Mouse (Mus musculus) lung, embryonic 14.5 days (tissue): Measurements from ENCODE around the gene Map3k12. TPM values are rescaled to one million over a fixed set of nuclear protein-coding genes. Genes with fewer than 3 reads are reported as not detected.

Experiments used
- ATAC-seq: fragments of 200-750 bp; cut with Nextera tagmentation; 2 replicates; pipeline ENCODE4 v1.8.0; 2017; ENCODE audit warnings: mild to moderate bottlenecking, moderate TSS enrichment, moderate library complexity; ENCODE audit not compliant: insufficient read depth
- DNase-seq: peaks from one replicate; pipeline ENCODE4 v3.0.0-alpha.2; 2015
- H3K27ac ChIP-seq: fragments of 300-500 bp; sonication (generic); 2 replicates; pipeline ENCODE4 v1.5.1; 2014; ENCODE audit warnings: low read depth, mild to moderate bottlenecking, moderate library complexity
- H3K27me3 ChIP-seq: fragments of 300-500 bp; sonication (generic); 2 replicates; pipeline ENCODE4 v1.6.1; 2014; ENCODE audit warnings: low read length, control low read depth; ENCODE audit not compliant: insufficient read depth
- H3K36me3 ChIP-seq: fragments of 300-500 bp; sonication (generic); 2 replicates; pipeline ENCODE4 v1.6.1; 2014; ENCODE audit warnings: control low read depth; ENCODE audit not compliant: insufficient read depth
- H3K4me1 ChIP-seq: fragments of 300-500 bp; sonication (generic); 2 replicates; pipeline ENCODE4 v1.6.1; 2014; ENCODE audit warnings: antibody characterized with exemption, control low read depth; ENCODE audit not compliant: insufficient read depth
- H3K4me2 ChIP-seq: fragments of 300-500 bp; sonication (generic); 2 replicates; pipeline ENCODE4 v1.6.1; 2014; ENCODE audit warnings: mild to moderate bottlenecking
- H3K4me3 ChIP-seq: fragments of 300-500 bp; sonication (generic); 2 replicates; pipeline ENCODE4 v1.5.1; 2014; ENCODE audit warnings: low read depth, low read length
- H3K9ac ChIP-seq: fragments of 300-500 bp; sonication (generic); 2 replicates; pipeline ENCODE4 v1.6.1; 2014
- H3K9me3 ChIP-seq: fragments of 300-500 bp; sonication (generic); 2 replicates; pipeline ENCODE4 v1.6.1; 2016; ENCODE audit warnings: low read depth, low read length, control low read depth
- CTCF ChIP-seq: IDR thresholded peaks from 2 replicates; pipeline ENCODE4 v1.5.1; 2016; ENCODE audit warnings: antibody characterized with exemption, low read depth
- WGBS: fragments of 180-500 bp; shearing (Covaris S2); extraction: QIAGEN DNeasy Blood & Tissue Kit; methylation state at CpG from one replicate; pipeline ENCODE4 v1.1.7; 2014; 5-methylcytosine and 5-hydroxymethylcytosine counted together
- polyA plus RNA-seq: library from polyadenylated mRNA; unstranded; fragments of >200 nt; fragmentation: Nextera tagmentation; extraction: Ambion mirVana; gene quantifications from 2 replicates; pipeline ENCODE4 v1.2.1, GENCODE M21; 2014

Map3k12 gene
- polyA plus RNA-seq, 1 experiment from 2014 or later = 13.2 TPM

DNA sequence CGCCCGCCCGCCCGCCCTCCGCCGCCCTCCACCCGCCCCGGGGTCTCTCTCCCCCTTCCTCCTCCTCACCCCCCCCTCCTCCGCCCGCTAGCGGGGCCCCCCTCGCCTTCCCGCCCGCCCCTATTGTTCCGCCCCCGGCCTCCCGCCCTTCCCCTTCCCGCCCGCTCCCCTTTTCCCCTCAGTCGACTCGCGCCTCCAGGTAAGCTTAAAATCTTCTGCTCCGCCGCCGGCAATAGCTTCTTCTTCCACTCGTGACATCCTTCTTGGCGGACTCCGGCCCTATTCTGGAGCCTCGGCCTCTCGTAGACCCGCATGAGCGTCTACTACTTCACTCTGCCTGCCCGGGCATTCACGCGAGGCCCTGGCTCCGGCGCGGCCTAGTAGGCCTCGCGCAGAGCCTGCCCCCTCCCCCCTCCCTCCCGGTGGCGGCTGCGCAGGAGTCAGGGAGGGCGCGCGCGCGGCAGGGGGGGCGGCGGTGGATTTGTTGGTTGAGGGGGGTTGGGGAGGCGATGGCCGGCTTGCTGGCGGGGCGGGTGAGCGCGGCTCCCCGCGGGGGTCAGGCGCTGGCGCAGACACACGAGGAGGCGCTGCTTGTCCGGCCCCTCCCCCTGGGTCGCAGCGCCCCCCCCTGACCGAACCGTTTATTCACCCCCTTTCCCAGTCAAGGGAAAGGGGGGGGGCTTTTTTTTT is 46.1 kb downstream of the Map3k12 start:
- ATAC-seq (peak; percentile 76), DNase-seq (peak; percentile 81)
- peak overlapping the region; percentile 70 for H3K4me2 ChIP-seq
- H3K27me3 ChIP-seq = no peaks in the 10 kb centered on the region
- no peaks in the 10 kb centered on the region for H3K9me3 ChIP-seq
- H3K27ac ChIP-seq = peak overlapping the region; percentile 99
- no peaks in the 10 kb centered on the region for H3K4me1 ChIP-seq
- WGBS = under 1% methylated on average over 47 of the region's 67 CpGs
- peak overlapping the region; percentile 89 for H3K4me3 ChIP-seq
- TF ChIP-seq CTCF = no peak
- H3K36me3 ChIP-seq = peaks cover 26% of the 10 kb centered on the region
- H3K9ac ChIP-seq = peak overlapping the region; percentile 97

GRCm38 (mm10) chr15:102470183-102470604 is 46.7 kb downstream of the Map3k12 start, which contains the start of gene Pcbp2:
Pcbp2 (plus strand) TSS chr15:102470539.
- ATAC-seq (peak; percentile 99), DNase-seq (peak; percentile 99)
- Histone ChIP-seq H3K36me3 (peaks cover 21% of the 10 kb centered on the region), H3K27me3 (no peaks in the 10 kb centered on the region), H3K4me1 (no peaks in the 10 kb centered on the region), H3K9me3 (no peaks in the 10 kb centered on the region), H3K9ac (peak within 1 kb of the TSS; percentile 97), H3K27ac (peak within 1 kb of the TSS; percentile 99), H3K4me2 (peak within 1 kb of the TSS; percentile 70), H3K4me3 (peak within 1 kb of the TSS; percentile 89)
- WGBS = under 1% methylated on average over 30 of the region's 40 CpGs
- TF ChIP-seq CTCF = peak; percentile 88

DNA sequence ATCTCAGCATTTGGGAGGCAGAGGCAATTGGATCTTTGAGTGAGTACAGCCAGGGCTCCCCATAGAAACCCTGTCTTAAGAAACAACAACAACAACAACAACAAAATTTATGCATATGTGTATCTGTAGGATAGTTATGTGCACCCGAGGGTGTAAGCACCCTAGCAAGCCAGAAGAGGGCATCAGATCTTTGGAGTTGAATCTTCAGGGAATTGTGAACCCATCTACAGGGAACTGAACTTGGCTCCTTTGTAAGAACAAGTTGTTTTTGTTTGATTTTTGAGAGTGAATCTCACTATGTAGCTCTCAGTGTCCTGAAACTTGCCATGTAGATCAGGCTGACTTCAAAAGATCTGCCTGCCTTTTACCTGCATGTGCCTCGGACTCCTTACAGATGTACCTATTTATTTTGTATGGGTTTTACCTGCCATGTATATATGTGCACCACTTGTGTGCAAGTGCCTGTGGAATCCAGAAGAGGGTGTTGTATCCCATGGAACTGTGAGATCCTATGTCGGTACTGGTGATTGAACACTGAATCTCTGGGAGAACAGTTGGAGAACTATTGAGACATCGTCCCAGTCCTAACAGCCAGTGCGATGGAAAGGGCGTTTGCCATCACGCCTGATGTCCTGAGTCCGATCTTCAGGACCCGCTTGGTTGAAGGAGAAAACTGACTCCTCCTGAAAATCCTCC is 48.0 kb downstream of the Map3k12 start:
- no peaks in the 10 kb centered on the region for H3K4me1 ChIP-seq
- ATAC-seq = no peak
- no peak overlapping the region for H3K27ac ChIP-seq
- no peak for TF ChIP-seq CTCF
- H3K36me3 ChIP-seq = peaks cover 7% of the 10 kb centered on the region
- no peak overlapping the region for H3K4me3 ChIP-seq
- H3K27me3 ChIP-seq = no peaks in the 10 kb centered on the region
- DNase-seq = no peak
- 94% methylated on average over 9 of the region's 9 CpGs for WGBS
- H3K9ac ChIP-seq = no peak overlapping the region
- no peak overlapping the region for H3K4me2 ChIP-seq
- no peaks in the 10 kb centered on the region for H3K9me3 ChIP-seq

GRCm38 (mm10) chr15:102463666-102464065 is 53.2 kb downstream of the Map3k12 start:
- DNase-seq (peak; percentile 47), ATAC-seq (no peak)
- H3K36me3 ChIP-seq = 0 out of 2 replicates have a peak, but pooled peaks cover 3% of the 10 kb centered on the region
- H3K9ac ChIP-seq = no peak overlapping the region
- H3K4me3 ChIP-seq = no peak overlapping the region
- H3K9me3 ChIP-seq = no peaks in the 10 kb centered on the region
- no peak overlapping the region for H3K27ac ChIP-seq
- H3K27me3 ChIP-seq = no peaks in the 10 kb centered on the region
- peak; percentile 54 for TF ChIP-seq CTCF
- H3K4me2 ChIP-seq = no peak overlapping the region
- no peaks in the 10 kb centered on the region for H3K4me1 ChIP-seq

DNA sequence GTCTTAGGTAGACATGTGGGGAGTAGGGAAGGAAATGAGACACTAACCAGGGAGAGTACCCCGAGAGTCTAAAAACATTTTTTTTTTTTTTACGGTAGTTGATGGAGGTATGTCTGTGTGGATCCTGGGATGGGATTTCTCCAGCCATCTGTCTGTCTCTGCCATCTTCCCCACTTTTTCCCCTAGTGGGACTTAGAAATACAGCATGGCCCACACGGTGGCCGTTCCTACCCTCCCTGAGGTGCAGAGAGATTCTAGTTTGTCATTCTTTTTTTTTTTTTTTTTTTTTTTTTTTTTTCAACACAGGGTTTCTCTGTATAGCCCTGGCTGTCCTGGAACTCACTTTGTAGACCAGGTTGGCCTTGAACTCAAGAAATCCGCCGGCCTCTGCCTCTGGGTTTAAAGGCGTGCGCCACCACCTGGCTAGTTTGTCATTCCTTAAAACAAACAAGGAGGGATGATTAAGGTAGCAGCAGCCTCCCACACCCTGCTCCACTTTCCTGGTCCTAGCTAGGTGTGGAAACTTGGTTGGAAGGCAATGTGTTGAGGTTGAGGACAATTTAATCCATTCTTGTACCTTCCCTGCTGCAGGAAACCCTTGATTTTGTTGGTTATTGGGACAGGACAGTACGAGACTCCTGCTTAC is 55.3 kb downstream of the Map3k12 start:
- H3K9ac ChIP-seq = no peak overlapping the region
- H3K27me3 ChIP-seq = no peaks in the 10 kb centered on the region
- ATAC-seq (no peak), DNase-seq (no peak)
- 78% methylated on average over 9 of the region's 9 CpGs for WGBS
- no peaks in the 10 kb centered on the region for H3K9me3 ChIP-seq
- H3K4me1 ChIP-seq = no peaks in the 10 kb centered on the region
- 0 out of 2 replicates have a peak, but pooled peaks cover 3% of the 10 kb centered on the region for H3K36me3 ChIP-seq
- H3K4me2 ChIP-seq = no peak overlapping the region
- no peak for TF ChIP-seq CTCF
- H3K4me3 ChIP-seq = no peak overlapping the region
- no peak overlapping the region for H3K27ac ChIP-seq

DNA sequence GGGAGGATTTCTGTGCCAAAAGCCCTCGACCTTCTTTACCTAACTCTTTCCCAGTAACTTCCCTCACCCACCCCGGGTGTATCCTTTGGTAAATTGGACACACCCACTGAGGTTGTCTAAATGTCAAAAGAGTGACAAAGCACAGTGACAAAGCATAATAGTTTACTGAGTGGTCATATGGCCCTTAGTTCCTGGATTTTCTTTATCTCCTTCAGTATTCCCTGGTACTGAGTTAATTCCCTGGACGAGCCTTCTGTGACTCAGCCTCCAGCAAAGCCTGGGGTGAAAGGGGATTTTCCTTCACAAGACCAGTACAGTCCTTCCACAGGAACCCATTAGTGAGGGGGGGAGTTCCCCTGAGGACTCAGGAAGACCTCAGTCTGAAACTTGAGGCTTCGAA is 55.9 kb downstream of the Map3k12 start:
- Histone ChIP-seq H3K27ac (no peak overlapping the region), H3K4me1 (no peaks in the 10 kb centered on the region), H3K4me3 (no peak overlapping the region), H3K4me2 (no peak overlapping the region; the same call in 1 of the 2 replicates), H3K27me3 (no peaks in the 10 kb centered on the region), H3K9ac (no peak overlapping the region), H3K9me3 (no peaks in the 10 kb centered on the region), H3K36me3 (0 out of 2 replicates have a peak, but pooled peaks cover 3% of the 10 kb centered on the region)
- TF ChIP-seq CTCF = no peak
- DNase-seq (no peak), ATAC-seq (no peak)
- 57% methylated on average over 4 of the region's 4 CpGs for WGBS

GRCm38 (mm10) chr15:102460409-102460808 is 56.5 kb downstream of the Map3k12 start:
- peak overlapping the region; percentile 68 for H3K4me2 ChIP-seq

More at GRCm38 (mm10) chr15:102460409-102460808, 56.5 kb downstream of the Map3k12 start:
- H3K36me3 ChIP-seq = 0 out of 2 replicates have a peak, but pooled peaks cover 3% of the 10 kb centered on the region
- ATAC-seq (no peak), DNase-seq (no peak)
- H3K27me3 ChIP-seq = no peaks in the 10 kb centered on the region
- H3K9me3 ChIP-seq = no peaks in the 10 kb centered on the region
- no peak overlapping the region for H3K27ac ChIP-seq
- no peak for TF ChIP-seq CTCF
- no peak overlapping the region for H3K4me3 ChIP-seq
- H3K4me1 ChIP-seq = no peaks in the 10 kb centered on the region
- no peak overlapping the region for H3K9ac ChIP-seq
- 75% methylated on average over 12 of the region's 12 CpGs for WGBS
